Mouse (Mus musculus): ENCODE data around the gene Paxbp1.
"Not testable (repeated sequence)": the region's sequence is repeated elsewhere in the genome, so short reads cannot be mapped to it uniquely, and the experiment has no call there.

Paxbp1 gene

DNA sequence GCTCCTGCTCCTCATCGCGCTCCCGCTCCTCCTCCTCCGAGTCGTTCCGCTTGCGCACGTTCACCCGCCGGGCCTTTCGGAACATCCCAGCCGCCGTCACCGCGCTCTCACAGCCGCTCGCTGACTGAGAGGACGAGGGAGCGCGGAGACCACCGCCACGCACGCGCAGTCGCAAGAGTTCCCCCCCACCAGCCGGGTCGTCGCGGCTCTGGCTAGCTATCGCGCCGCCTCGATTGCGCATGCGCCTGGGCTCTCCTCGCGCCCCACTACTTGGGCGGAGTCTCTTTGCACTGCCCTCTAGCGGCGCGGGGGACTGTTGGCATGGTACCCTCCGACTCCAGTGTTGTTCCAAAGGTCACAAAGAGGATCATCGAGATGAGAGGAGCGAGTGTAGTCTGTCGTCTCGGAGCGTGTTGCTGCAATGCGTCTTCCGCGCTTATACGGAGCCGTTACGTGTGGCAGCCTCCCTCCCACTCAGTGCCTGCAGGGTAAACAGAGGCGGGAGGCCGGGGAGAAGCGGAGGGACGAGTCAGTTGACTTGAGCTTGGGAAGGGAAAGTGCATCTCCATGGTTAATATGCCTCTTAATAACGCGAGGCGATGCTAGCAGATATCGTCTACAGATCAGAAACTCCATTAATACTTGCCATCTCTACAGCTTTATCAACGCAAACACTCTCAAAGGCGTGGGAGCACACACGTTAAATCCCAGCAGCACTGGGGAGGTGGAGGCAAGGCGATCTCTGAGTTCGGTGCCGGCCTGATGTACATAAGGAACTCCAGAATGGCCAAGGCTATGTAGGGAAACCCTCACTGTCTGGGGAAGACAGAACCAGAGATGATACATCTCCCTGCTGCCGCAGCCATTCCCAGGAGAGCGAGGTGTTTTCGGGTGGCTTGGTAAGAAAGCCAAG, at the start of gene Paxbp1:
TSS of gene Paxbp1 (minus strand) at position 274 of the 913 bp plus-strand sequence.
- peak; percentile 100 for DNase-seq (ENCODE audit: low spot score)

DNA sequence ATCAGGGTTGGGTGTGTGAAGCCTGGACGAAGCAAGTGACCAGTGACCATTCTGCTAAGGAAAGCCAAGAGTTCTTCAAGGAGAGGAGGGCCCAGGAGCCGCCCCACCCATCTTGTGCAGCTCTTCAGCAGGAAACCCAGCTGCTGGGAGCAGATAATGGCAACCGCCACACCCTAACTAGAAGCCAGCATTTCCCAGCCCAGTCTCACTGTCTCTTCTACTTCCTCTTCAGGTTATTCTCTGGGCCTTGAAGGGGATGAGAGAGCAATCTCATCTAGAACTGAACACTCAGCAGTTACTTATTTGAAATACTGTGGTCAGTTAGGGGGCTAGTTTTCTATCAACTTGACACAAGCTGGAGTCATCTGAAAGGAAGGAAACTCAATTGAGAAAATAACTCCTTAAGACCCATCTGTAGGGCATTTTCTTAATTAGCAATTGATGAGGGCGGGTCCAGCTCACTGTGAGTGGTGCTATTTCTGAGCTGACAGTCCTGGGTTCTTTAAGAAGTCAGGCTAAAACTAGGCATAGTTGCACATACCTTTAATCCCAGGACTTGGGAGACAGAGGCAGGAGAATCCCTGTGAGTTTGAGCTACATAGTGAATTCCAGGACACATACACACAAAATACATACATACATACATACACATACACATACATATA, 42.4 kb upstream of the Paxbp1 start:
- DNase-seq (ENCODE audit: low spot score), result peak; percentile 17

GRCm38 (mm10) chr16:91085239-91085825, 41.0 kb upstream of the Paxbp1 start:
- no peak for DNase-seq (ENCODE audit: low spot score)

DNA sequence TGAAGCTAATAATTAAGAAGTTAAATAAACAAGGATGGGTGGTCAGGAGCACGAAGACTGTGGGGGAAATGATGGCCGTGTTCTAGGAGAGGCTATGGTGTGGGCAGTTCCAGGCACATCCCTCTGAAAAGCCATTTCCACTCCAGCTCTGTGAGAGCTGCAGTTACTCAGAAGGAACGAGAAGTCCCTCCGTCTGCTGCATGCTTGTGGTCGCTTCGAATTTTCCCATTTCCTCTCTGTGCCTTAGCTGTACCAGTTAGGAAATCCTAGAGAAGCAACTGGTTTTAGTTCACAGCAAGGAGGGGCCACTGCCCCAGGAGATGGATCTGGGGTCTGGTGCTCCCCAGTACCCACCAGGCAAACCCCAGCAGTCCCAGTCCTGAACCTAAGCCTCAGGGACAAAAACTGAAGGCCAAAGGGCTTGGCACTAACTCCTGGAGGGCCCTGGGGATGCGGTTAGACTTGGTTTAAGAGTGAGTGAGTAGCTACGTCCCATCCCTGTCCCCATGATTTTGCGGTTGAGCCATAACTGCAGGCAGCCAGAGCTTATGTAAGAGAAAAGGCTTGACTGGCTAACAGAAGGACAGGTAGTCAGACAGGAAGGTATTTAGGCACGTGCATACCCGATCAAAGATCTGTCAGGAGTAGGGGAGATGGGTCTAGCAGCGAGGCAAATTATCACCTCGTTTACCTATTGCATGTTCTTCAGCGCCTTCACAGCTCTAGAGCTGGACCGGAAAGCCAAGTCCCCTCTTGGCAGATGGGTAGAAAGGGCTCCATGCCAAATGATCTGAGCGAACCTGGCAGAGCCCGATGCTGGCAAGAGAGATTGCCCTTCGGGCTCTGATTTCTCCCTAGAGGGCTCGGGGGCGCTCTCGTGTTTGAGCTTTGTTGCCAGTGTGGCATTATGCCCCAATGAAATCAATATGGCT, 40.2 kb upstream of the Paxbp1 start:
- no peak for DNase-seq (ENCODE audit: low spot score)

GRCm38 (mm10) chr16:91083002-91083646, 38.8 kb upstream of the Paxbp1 start:
- no peak for DNase-seq (ENCODE audit: low spot score)

GRCm38 (mm10) chr16:91081508-91081907, 37.2 kb upstream of the Paxbp1 start:
- peak; percentile 83 for DNase-seq (ENCODE audit: low spot score)

DNA sequence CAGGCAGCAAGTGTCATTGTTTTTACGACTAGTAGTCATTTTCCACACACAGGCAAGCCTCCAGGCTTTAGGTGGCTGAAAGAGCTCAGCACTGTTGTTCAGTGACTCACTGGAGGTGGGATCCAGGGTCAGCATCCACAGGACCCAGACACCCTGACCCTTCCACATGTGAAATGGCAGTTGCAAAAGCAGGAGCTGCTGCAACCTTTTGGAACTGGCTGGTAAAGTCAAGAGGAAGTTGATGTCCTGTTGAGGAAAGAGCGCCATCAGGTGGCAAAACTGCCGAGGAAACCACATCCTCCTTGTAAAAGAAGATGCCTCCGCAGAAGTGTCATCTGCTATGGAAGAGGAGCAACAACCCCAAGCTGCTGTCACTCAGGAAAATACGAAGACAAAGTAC, 31.8 kb upstream of the Paxbp1 start:
- no peak for DNase-seq (ENCODE audit: low spot score)

DNA sequence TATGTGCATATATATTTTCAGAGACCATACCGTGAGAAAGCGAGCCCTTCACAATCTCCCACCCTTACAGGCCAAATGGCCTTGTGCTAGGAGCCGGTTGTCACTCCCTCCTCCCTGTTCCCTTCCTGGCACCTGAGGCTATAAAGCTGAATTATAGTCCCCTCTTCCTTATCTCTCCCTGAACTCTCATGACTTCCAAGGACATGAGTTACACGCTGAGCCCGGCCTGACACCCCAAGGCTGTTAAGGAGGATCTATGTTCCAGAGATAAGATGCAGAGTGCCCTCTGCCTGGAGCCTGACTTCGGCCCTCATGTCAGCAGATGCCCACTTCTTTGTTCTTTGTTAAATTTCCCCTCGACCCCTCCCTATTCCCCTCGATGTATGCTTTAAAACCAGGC, 31.1 kb upstream of the Paxbp1 start:
- DNase-seq (ENCODE audit: low spot score), result not testable (repeated sequence)

DNA sequence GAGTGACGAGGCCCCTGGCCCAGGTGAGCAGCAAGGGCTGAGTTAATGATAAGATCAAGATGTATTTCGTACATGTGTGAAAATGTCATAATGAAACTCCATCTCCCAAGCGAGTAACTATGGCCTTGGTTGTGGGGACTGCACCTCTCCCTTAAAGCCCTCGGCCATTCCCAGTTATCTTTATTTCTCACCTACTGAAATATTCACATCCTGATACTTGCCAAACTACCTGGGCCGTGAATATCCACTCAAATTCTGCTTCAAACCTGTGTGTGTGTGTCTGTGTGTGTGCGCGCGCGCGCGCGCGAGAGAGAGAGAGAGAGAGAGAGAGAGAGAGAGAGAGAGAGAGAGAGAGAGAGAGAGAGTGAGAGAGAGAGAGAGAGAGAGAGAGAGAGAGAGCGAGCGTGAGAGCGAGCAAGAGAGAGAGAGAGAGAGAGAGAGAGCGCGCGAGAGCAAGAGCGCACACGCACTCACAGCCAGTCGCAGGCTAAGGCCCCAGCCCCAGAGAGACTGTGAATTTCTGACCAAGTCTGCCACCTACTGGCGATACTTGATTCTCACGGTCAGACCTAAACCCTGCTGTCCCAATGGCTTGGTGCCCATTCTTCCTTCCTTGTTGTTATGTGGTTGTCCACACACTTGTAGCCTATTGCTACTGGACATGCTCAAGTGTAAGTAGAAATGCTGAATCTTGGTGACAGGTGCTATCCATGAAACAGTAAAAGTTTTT, 29.0 kb upstream of the Paxbp1 start:
- DNase-seq (ENCODE audit: low spot score), result peak; percentile 93

DNA sequence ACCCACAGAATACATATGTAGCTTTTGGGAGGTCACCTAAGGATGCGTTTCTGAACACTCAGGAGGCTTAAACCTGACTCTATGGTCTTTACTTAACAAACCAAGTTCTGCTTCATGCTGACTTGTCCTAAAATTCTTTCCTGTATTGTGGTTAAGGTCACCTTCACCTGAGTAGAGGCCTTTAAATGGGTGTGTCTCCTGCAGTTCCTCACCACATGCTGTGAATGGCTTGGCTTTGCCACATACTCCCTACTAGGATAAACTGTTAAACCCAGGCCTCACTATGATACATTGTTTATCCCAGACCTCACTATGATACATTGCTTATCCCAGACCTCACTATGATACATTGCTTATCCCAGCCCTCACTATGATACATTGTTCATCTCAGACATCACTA, 27.9 kb upstream of the Paxbp1 start:
- no peak for DNase-seq (ENCODE audit: low spot score)

- peak; percentile 61 for DNase-seq (ENCODE audit: low spot score)
These were observed 24.6 kb upstream of the Paxbp1 start for GRCm38 (mm10) chr16:91068969-91069368.

- DNase-seq (ENCODE audit: low spot score), result no peak
These were observed 22.8 kb upstream of the Paxbp1 start for GRCm38 (mm10) chr16:91067122-91067521.

DNA sequence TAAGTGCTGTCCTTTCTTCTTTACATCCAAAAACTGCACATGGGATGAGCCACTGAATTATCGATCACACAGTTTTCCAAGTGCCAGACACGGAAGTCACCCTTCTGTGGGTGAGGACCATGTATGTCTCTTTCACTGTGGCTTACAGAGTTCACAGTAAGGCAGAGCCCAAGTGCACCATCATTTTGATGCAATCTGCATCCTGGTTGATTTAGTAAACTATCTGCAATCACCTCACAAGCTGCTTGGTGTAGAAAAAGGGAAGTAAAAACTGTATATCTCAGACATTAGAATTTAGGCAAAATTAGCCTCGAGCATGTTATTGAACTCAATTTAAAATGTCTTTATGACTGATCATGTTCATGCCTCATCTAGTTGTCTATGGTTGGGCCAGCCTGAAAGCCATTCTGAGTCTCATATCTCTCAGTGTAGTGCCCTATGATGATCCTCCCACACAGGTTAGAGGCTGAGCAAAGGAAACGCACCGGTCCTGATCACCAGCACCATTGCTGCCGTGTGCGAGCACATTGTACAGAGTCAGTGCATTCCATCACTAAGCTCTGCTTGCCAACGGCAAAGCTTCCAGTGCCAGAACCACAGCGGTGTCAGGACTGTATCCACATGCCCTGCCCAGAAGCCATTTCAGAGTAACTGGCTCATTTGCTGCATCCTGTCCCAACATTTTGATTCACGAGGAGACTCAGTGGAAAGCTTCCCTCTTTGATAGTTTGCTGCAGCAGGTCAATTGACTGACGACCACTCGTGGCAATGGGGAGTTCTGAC, 20.4 kb upstream of the Paxbp1 start:
- no peak for DNase-seq (ENCODE audit: low spot score)

DNA sequence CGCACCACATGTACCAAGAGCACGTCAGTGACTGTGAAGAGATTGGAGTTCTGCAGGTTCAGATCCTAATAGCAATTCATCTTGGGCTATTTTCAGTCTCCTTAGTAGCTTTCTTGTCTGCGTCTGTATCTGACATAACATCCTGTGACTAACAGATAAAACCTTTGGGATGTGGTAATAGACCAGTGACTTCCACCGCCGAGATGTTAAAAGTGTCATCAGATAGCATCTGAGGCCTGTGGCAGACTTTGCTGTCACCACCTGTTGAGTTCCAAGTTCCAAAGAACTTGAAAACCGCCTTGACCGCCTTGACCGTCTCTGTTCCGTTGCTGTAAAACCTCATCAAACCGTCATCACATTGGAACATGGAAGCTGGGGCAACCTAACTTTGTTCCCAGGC, 19.4 kb upstream of the Paxbp1 start:
- DNase-seq (ENCODE audit: low spot score), result no peak

GRCm38 (mm10) chr16:91061531-91062318, 17.4 kb upstream of the Paxbp1 start:
- no peak for DNase-seq (ENCODE audit: low spot score)

DNA sequence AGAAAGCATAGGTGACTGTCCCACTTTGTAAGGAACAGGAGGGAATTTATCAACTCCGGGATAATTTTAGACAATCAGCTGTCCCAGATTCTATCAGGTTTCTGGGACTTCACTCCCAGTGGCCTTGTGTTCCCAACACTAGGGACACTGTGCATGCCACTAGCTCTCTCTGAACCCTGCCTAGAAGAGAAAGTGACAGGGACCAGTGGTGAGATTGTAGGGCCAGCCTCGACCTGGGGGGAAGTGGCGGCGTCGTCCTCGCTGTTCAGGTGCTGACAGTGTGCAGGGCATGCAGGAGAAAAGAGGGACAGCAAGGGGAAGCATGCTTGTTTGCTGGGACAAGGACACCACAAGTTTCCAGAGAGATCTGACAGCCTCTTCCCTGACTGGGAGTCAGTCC, 13.4 kb upstream of the Paxbp1 start:
- DNase-seq (ENCODE audit: low spot score), result no peak

GRCm38 (mm10) chr16:91057261-91057660, 12.9 kb upstream of the Paxbp1 start:
- DNase-seq (ENCODE audit: low spot score), result no peak

DNA sequence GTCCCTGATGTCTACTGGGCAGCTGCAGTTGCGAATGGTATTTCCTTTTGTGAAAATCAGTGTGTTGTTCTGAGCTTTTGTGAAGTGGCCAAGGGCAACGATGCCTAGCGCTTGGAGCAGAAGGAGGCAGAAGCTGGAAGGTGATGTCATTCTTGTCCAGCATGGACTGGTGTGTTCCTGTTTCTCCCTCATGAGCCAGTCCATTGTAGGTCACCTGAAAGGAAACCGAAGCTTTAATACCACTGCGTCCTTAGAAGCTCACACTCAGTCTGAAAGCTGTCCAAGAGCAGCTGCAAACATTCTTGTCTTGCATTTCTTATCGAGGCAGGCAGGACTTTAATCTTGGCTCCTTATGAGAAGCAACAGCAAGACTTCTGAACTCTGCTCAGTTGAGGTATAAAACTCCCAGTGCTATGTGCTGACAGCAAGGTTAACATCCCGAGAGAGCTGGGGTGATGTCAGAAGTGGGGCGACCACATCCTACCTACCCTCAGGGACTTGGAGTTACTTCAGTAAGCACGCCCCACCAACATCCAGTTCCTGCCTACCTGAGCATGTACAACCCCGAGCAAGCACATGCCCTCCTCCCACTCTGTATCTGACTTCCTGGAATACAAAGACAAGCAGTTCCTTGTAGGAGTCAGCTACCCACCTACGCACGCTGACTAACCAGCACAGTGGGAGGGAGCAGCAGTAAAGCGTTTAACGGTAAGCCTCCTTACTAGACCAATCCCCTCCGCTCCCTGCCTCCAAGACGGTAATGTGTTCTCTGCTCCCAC, 11.9 kb upstream of the Paxbp1 start:
- DNase-seq (ENCODE audit: low spot score), result no peak
